Mouse (Mus musculus): Measurements from ENCODE around the gene Herpud1. TPM values are rescaled to one million over a fixed set of nuclear protein-coding genes. Genes with fewer than 3 reads are reported as not detected.

The Herpud1 gene
- polyA plus RNA-seq (2017; shearing (Covaris generic)) = 187 TPM

DNA sequence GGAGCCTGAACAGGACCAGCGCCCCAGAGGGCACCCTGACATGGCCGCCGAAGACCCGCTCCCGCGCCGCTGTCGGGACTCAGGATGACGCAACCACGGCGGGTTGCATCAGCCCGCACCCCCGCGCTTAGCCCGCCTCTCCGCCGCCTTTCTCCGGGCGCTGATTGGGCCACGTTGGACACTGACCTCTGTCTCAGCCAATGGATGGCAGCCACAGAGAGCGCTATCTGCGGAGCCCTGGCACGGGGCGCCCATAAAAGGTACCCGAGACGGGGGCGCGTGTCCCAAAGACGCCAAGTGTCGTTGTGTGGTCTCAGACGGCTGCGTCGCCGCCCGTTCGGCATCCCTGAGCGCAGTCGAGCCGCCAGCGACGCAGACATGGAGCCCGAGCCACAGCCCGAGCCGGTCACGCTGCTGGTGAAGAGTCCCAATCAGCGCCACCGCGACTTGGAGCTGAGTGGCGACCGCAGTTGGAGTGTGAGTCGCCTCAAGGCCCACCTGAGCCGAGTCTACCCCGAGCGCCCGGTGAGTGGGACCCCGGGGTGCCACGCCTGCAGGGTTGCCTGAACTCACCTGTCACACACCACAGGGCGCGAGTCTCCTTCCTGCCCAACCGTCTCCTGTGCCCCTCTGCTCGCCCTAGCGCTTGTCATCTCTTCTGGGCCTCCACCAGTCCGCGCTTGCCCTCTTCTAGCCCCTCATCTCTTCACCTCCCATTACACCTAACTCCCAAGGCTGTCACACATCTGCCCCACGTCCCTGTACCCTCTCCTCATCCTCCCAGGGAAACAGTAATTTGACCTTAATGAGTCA is at the start of gene Herpud1:
Herpud1 (plus strand) TSS at position 225 of the 813 bp plus-strand sequence.

DNA sequence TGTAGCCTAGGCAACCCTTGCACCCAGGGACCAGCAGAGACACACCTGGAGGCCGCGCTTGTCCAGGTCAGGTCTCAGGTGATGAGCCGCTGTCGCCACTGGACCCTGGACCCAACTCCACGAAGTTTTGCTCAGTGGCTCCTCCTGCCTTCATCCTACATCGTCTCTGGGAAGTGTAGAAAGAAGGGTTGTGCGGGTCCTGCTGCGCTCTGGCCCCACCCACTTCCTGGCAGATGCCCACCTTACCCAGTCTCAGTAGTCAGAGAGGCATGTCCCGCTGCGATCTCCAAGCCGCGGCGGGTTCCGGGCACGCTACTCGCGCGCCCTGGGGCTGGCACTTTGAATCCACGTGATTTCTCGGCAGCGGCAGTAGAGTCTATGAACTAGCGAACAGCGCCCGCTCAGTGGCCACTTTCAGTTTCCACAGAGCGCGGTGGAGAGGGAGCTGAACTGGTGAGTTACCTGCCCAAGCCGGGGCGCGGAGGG is 47.8 kb downstream of the Herpud1 start, which contains the start of gene Nlrc5:
Nlrc5 (plus strand) TSS at position 376 of the 486 bp plus-strand sequence.

Other genes with a start within 250 kb of the Herpud1 start
- gene Mt4, start 249.2 kb upstream of the Herpud1 start, polyA plus RNA-seq (2017; shearing (Covaris generic)) = not detected
- gene Mt3, start 233.8 kb upstream of the Herpud1 start, polyA plus RNA-seq (2017; shearing (Covaris generic)) = not detected
- 6.5 TPM for gene Mt2, start 213.8 kb upstream of the Herpud1 start, polyA plus RNA-seq (2017; shearing (Covaris generic))
- 33.8 TPM for gene Mt1, start 207.4 kb upstream of the Herpud1 start, polyA plus RNA-seq (2017; shearing (Covaris generic))
- gene Nup93, start 171.9 kb upstream of the Herpud1 start, polyA plus RNA-seq (2017; shearing (Covaris generic)) = 35.0 TPM
- 0.11 TPM for gene Slc12a3, start 57.2 kb upstream of the Herpud1 start, polyA plus RNA-seq (2017; shearing (Covaris generic))
- 206 TPM for gene Nlrc5, start 47.9 kb downstream of the Herpud1 start, polyA plus RNA-seq (2017; shearing (Covaris generic))
- gene Cpne2, start 146.6 kb downstream of the Herpud1 start, polyA plus RNA-seq (2017; shearing (Covaris generic)) = 2.7 TPM
- gene Rspry1, start 215.5 kb downstream of the Herpud1 start, polyA plus RNA-seq (2017; shearing (Covaris generic)) = 41.8 TPM
- gene Fam192a, start 215.6 kb downstream of the Herpud1 start, polyA plus RNA-seq (2017; shearing (Covaris generic)) = 55.9 TPM

All from effector memory CD4-positive, alpha-beta T cell, adult 5 months (primary cell).